Mouse (Mus musculus): ENCODE measurements around the gene Glb1l3. TPM values are rescaled to one million over a fixed set of nuclear protein-coding genes. Genes with fewer than 3 reads are reported as not detected.
"Not testable (repeated sequence)": the region's sequence is repeated elsewhere in the genome, so short reads cannot be mapped to it uniquely, and the experiment has no call there.

Gene Glb1l3
- polyA plus RNA-seq (2015; fragmentation: Nextera tagmentation; extraction: Ambion mirVana): not detected in 2 replicates

- no peaks in the 10 kb centered on the region for H3K4me1 ChIP-seq (replicated peaks)
- H3K9ac ChIP-seq: no peak within 1 kb of the TSS
- DNase-seq (no peak), ATAC-seq (ENCODE audit: low read depth) (no peak)
- no peak within 1 kb of the TSS for H3K4me3 ChIP-seq (replicated peaks)
- H3K4me2 ChIP-seq: no peak within 1 kb of the TSS
- no peaks in the 10 kb centered on the region for H3K27me3 ChIP-seq
- no peak within 1 kb of the TSS for H3K27ac ChIP-seq
- WGBS (ENCODE audit: insufficient replicate concordance): 35% methylated on average over 5 of the region's 5 CpGs
- H3K36me3 ChIP-seq: no peaks in the 10 kb centered on the region
- H3K9me3 ChIP-seq (replicated peaks): no peaks in the 10 kb centered on the region
Observed at GRCm38 (mm10) chr9:26860751-26861150, at the start of gene Glb1l3. Gene Glb1l3, minus strand, starts transcription at chr9:26860890.

DNA sequence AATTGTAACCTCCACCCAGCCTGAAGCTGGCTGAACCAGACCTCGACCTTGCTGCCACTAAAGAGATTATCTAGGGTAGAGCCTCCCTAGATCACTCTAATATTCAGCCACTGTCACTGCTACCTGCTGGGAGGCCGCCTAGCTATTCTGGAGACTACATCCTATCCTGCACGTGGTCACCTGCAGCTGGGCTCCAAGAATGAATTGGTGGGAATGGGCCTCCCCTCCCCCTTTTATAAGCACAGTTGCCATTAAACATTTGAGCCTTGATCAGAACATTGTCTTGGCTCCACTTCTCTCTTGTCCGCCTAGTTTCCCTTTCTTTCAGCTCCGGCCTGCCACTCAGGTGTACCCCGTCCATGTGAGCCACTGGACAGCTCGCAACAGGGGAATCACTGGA, 9.2 kb upstream of the Glb1l3 start:
- not testable (repeated sequence) for H3K9me3 ChIP-seq (replicated peaks); ATAC-seq (ENCODE audit: low read depth); DNase-seq

DNA sequence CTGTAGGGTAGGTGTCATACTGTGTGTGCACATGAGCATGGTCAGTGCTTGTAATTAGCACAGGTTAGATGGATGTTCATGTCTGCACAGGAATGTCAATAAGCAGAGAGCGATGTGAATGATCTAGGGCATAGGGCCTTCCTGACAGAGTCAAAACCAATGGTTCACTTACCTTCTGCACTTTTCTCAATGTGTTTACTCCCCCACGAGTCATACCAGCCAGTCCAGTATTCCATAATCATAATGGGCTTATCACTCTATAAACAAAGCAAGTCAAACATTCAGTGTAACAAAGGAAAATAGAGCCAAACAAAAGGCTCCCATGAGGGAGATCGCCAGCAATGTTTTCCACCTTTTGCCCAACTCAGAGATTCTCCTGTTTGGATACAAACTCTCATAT, 29.6 kb downstream of the Glb1l3 start:
- ATAC-seq (ENCODE audit: low read depth): no peak
- no peak overlapping the region for H3K4me3 ChIP-seq (replicated peaks)
- 52% methylated on average over 3 of the region's 3 CpGs for WGBS (ENCODE audit: insufficient replicate concordance)

More for the DNA sequence above, 9.2 kb upstream of the Glb1l3 start:
- not testable (repeated sequence) for H3K9ac ChIP-seq; H3K4me3 ChIP-seq (replicated peaks); H3K27ac ChIP-seq; H3K4me1 ChIP-seq (replicated peaks); H3K36me3 ChIP-seq; H3K4me2 ChIP-seq; H3K27me3 ChIP-seq
- 54% methylated on average over 7 of the region's 7 CpGs for whole genome bisulfite sequencing (ENCODE audit: insufficient replicate concordance)

GRCm38 (mm10) chr9:26819942-26820341, 40.7 kb downstream of the Glb1l3 start:
- no peak for ATAC-seq (ENCODE audit: low read depth)
- Histone ChIP-seq H3K9me3 (replicated peaks) (no peaks in the 10 kb centered on the region), H3K27me3 (no peaks in the 10 kb centered on the region), H3K4me1 (replicated peaks) (no peaks in the 10 kb centered on the region), H3K36me3 (no peaks in the 10 kb centered on the region), H3K4me2 (no peak overlapping the region), H3K9ac (no peak overlapping the region), H3K27ac (no peak overlapping the region), H3K4me3 (replicated peaks) (no peak overlapping the region)
- DNase-seq: no peak
- WGBS (ENCODE audit: insufficient replicate concordance): 56% methylated on average over 1 of the region's 1 CpGs

More for the DNA sequence above, 29.6 kb downstream of the Glb1l3 start:
- H3K9me3 ChIP-seq (replicated peaks): no peaks in the 10 kb centered on the region
- DNase-seq: no peak
- H3K4me1 ChIP-seq (replicated peaks): no peaks in the 10 kb centered on the region
- H3K36me3 ChIP-seq: no peaks in the 10 kb centered on the region
- no peak overlapping the region for H3K4me2 ChIP-seq
- H3K27me3 ChIP-seq: no peaks in the 10 kb centered on the region
- no peak overlapping the region for H3K9ac ChIP-seq
- H3K27ac ChIP-seq: no peak overlapping the region

DNA sequence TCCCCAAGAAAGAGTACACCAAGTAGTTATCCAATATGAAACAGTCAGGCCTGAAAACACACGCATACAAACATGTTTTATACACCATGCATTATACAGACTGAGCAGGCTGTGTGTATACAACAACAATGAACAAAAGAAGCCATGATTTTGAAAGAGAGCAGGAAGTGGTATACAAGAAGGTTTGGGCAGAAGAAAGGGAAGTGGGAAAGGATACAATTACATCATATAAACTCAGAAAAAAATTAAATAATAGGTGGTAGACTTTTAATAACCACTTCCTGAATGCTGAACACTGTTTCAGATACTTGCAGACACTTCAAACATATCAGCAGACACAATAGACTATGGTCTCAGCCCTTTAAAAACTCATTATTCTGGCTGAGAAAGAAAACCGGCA, 52.0 kb downstream of the Glb1l3 start:
- H3K4me3 ChIP-seq (replicated peaks): no peak overlapping the region
- H3K36me3 ChIP-seq: no peaks in the 10 kb centered on the region
- H3K9me3 ChIP-seq (replicated peaks): no peaks in the 10 kb centered on the region
- H3K4me1 ChIP-seq (replicated peaks): peaks cover 7% of the 10 kb centered on the region; the same call in 1 of the 2 replicates
- no peak overlapping the region for H3K9ac ChIP-seq
- ATAC-seq (ENCODE audit: low read depth) (no peak), DNase-seq (no peak)
- H3K27me3 ChIP-seq: no peaks in the 10 kb centered on the region
- H3K4me2 ChIP-seq: no peak overlapping the region
- 60% methylated on average over 2 of the region's 2 CpGs for WGBS (ENCODE audit: insufficient replicate concordance)
- no peak overlapping the region for H3K27ac ChIP-seq

GRCm38 (mm10) chr9:26805935-26806666, 54.6 kb downstream of the Glb1l3 start, which contains the start of gene Glb1l2:
Gene Glb1l2, minus strand, starts transcription at chr9:26806468.
- 2% methylated on average over 33 of the region's 33 CpGs for WGBS (ENCODE audit: insufficient replicate concordance)
- no peak within 1 kb of the TSS for H3K27ac ChIP-seq

DNA sequence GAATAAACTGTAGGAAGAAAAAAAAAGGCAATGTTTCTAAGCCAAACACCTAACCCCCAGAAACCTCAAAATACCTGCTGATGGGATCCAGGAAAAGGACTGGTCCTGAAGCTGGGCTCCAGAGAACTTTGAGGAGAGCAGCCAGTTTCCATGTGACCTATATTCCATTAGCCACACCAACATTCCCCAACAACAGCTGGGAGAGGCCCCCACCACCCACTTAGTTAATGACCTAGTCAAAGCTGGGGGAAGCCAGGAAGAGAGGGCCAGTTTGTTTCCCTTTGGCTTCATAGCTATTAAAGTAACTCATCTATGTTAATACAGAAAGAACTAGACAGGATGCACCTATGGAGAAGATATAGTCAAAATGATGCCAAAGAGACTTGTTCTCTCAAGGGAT, 56.4 kb downstream of the Glb1l3 start:
- DNase-seq (no peak), ATAC-seq (ENCODE audit: low read depth) (no peak)
- no peak overlapping the region for H3K9ac ChIP-seq
- no peaks in the 10 kb centered on the region for H3K36me3 ChIP-seq
- peaks cover 7% of the 10 kb centered on the region; the same call in 1 of the 2 replicates for H3K4me1 ChIP-seq (replicated peaks)
- no peak overlapping the region for H3K4me3 ChIP-seq (replicated peaks)
- H3K4me2 ChIP-seq: no peak overlapping the region
- no peak overlapping the region for H3K27ac ChIP-seq
- H3K9me3 ChIP-seq (replicated peaks): no peaks in the 10 kb centered on the region
- H3K27me3 ChIP-seq: no peaks in the 10 kb centered on the region

More at GRCm38 (mm10) chr9:26805935-26806666, 54.6 kb downstream of the Glb1l3 start, which contains the start of gene Glb1l2:
- H3K36me3 ChIP-seq: no peaks in the 10 kb centered on the region
- peaks cover 7% of the 10 kb centered on the region; the same call in 1 of the 2 replicates for H3K4me1 ChIP-seq (replicated peaks)
- no peak within 1 kb of the TSS for H3K9ac ChIP-seq
- H3K4me3 ChIP-seq (replicated peaks): peak within 1 kb of the TSS; percentile 34
- no peaks in the 10 kb centered on the region for H3K9me3 ChIP-seq (replicated peaks)
- DNase-seq (peak; percentile 69), ATAC-seq (ENCODE audit: low read depth) (peak; percentile 100)
- H3K27me3 ChIP-seq: no peaks in the 10 kb centered on the region
- peak within 1 kb of the TSS; percentile 61 for H3K4me2 ChIP-seq

DNA sequence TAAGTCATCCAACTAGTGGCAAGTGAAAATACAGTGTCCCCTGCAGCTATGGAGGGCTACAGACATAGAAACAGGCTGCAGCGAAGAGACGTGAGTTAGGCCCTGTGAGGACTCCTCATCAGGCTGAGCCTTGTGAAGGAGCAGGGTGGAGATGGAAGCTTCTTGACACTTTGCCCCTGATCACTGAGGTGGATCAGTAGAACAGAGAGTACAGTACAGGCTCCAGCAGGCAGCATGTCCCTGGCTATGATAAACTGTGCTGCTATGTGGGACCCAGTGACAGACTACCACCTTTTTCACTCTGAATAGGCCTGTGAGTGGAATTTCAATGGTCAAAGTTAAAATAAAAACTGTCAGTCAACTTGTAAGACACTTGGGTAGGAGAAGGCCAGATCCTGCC, 60.3 kb downstream of the Glb1l3 start:
- DNase-seq (no peak), ATAC-seq (ENCODE audit: low read depth) (no peak)
- no peak overlapping the region for H3K4me3 ChIP-seq (replicated peaks)
- H3K9me3 ChIP-seq (replicated peaks): no peaks in the 10 kb centered on the region
- H3K9ac ChIP-seq: no peak overlapping the region
- WGBS (ENCODE audit: insufficient replicate concordance): 81% methylated on average over 2 of the region's 2 CpGs
- H3K36me3 ChIP-seq: no peaks in the 10 kb centered on the region
- no peak overlapping the region for H3K4me2 ChIP-seq
- no peaks in the 10 kb centered on the region for H3K27me3 ChIP-seq
- no peaks in the 10 kb centered on the region for H3K4me1 ChIP-seq (replicated peaks)
- no peak overlapping the region for H3K27ac ChIP-seq

DNA sequence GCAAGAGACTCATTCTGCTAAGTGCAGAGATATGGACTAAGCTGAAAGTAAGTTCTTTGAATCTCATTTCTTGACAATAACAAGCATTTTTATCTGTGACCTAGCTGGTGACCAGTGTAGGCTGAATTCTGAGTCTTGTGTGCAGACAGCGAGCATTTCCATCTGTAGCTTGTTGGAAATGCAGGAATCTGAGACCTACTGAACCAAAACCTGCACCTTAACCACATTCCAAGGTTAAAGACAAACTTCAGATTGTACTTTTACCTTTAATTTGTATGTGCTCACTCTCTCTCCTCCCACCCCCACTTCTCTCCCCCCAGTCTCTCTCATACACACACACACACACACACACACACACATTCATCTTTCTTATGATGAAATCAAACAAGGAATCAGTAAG, 62.0 kb downstream of the Glb1l3 start:
- no peak overlapping the region for H3K4me2 ChIP-seq
- H3K36me3 ChIP-seq: no peaks in the 10 kb centered on the region
- 37% methylated on average over 1 of the region's 1 CpGs for WGBS (ENCODE audit: insufficient replicate concordance)
- no peak for DNase-seq
- H3K9ac ChIP-seq: no peak overlapping the region
- no peak overlapping the region for H3K27ac ChIP-seq
- H3K4me1 ChIP-seq (replicated peaks): no peaks in the 10 kb centered on the region
- no peak overlapping the region for H3K4me3 ChIP-seq (replicated peaks)
- no peaks in the 10 kb centered on the region for H3K27me3 ChIP-seq
- no peak for ATAC-seq (ENCODE audit: low read depth)
- H3K9me3 ChIP-seq (replicated peaks): no peaks in the 10 kb centered on the region

GRCm38 (mm10) chr9:26798205-26798604, 62.5 kb downstream of the Glb1l3 start:
- Histone ChIP-seq H3K9me3 (replicated peaks) (no peaks in the 10 kb centered on the region), H3K4me2 (no peak overlapping the region), H3K9ac (no peak overlapping the region), H3K4me1 (replicated peaks) (no peaks in the 10 kb centered on the region), H3K27ac (no peak overlapping the region), H3K27me3 (no peaks in the 10 kb centered on the region), H3K4me3 (replicated peaks) (no peak overlapping the region), H3K36me3 (no peaks in the 10 kb centered on the region)
- no peak for ATAC-seq (ENCODE audit: low read depth)
- WGBS (ENCODE audit: insufficient replicate concordance): 72% methylated on average over 3 of the region's 3 CpGs
- DNase-seq: no peak

DNA sequence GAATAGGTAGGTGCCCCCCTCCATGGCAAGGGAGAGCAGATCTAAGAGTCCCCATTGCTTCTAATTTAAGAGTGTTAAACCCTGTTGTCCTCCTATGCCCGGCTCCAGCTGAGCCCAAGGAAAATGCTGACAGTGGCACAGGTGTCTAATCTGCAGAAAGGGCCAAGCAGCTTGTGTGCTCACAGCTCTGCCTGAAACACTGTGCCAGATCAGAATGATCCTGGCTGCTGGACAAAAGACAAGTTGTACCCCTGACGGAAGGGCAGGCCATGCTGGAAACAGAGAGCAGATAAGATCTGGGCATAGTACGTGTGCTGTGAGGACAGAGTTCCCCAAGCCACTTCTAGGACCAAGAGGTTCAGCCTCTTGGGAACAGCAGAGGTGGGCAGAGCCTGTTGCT, 67.9 kb downstream of the Glb1l3 start:
- H3K27me3 ChIP-seq: no peaks in the 10 kb centered on the region
- H3K4me2 ChIP-seq: no peak overlapping the region
- 62% methylated on average over 3 of the region's 3 CpGs for WGBS (ENCODE audit: insufficient replicate concordance)
- no peak overlapping the region for H3K9ac ChIP-seq
- H3K9me3 ChIP-seq (replicated peaks): no peaks in the 10 kb centered on the region
- no peaks in the 10 kb centered on the region for H3K36me3 ChIP-seq
- H3K4me1 ChIP-seq (replicated peaks): no peaks in the 10 kb centered on the region
- no peak overlapping the region for H3K27ac ChIP-seq
- ATAC-seq (ENCODE audit: low read depth) (no peak), DNase-seq (no peak)
- H3K4me3 ChIP-seq (replicated peaks): no peak overlapping the region

DNA sequence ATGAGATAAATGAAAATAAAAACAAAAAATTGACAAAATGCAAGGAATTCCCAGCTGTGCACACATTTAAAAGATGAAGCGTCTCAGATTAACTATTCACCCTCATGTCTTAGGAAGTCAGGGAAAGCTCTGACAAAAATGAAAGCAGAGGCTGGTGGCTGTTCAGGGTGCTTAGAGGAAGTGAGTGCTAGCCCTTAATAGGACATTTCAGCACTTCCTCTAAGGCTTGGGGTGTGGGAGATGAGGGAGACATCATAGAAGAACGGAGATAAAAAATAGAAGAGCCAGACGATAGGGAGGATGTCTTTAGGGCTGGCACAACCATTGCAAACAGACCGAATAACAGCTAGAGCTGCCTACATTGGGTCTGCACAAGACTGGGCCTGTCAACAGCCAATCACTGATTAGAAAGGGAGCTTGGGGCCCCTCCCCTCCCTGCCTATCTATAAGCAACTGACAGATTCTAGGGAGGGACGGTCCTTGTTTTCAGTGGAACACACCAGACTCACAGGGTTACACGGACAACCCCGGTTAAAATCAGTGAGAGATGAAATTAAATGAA, 77.2 kb downstream of the Glb1l3 start:
- Histone ChIP-seq H3K27me3 (no peaks in the 10 kb centered on the region), H3K27ac (no peak overlapping the region), H3K4me2 (no peak overlapping the region), H3K36me3 (no peaks in the 10 kb centered on the region), H3K9ac (no peak overlapping the region), H3K4me3 (replicated peaks) (no peak overlapping the region), H3K9me3 (replicated peaks) (no peaks in the 10 kb centered on the region), H3K4me1 (replicated peaks) (no peaks in the 10 kb centered on the region)
- WGBS (ENCODE audit: insufficient replicate concordance): 30% methylated on average over 7 of the region's 7 CpGs
- no peak for DNase-seq
- peak; percentile 61; the same call in 1 of the 2 replicates for ATAC-seq (ENCODE audit: low read depth)

All from liver, embryonic 13.5 days (tissue).